Mouse (Mus musculus) midbrain, embryonic 15.5 days (tissue): ENCODE measurements around the gene Kctd13. TPM values are rescaled to one million over a fixed set of nuclear protein-coding genes. Genes with fewer than 3 reads are reported as not detected.
"Not testable (repeated sequence)": the region's sequence is repeated elsewhere in the genome, so short reads cannot be mapped to it uniquely, and the experiment has no call there.

ENCODE experiments used
- ATAC-seq: fragments of 200-750 bp; cut with Nextera tagmentation; replicated peaks from 2 replicates; pipeline ENCODE4 v1.8.0; 2017; ENCODE audit warnings: moderate TSS enrichment
- H3K27ac ChIP-seq: fragments of 300-500 bp; sonication (generic); 2 replicates; pipeline ENCODE4 v1.5.1; 2015; ENCODE audit warnings: mild to moderate bottlenecking, inconsistent platforms
- H3K27me3 ChIP-seq: fragments of 300-500 bp; sonication (generic); replicated peaks from 2 replicates; pipeline ENCODE4 v1.6.1; 2015; ENCODE audit warnings: inconsistent platforms
- H3K36me3 ChIP-seq: fragments of 300-500 bp; sonication (generic); replicated peaks from 2 replicates; pipeline ENCODE4 v1.6.1; 2015; ENCODE audit warnings: inconsistent platforms
- H3K4me1 ChIP-seq: fragments of 300-500 bp; sonication (generic); 2 replicates; pipeline ENCODE4 v1.6.1; 2015; ENCODE audit warnings: inconsistent platforms
- H3K4me2 ChIP-seq: fragments of 300-500 bp; sonication (generic); 2 replicates; pipeline ENCODE4 v1.6.1; 2015; ENCODE audit warnings: inconsistent platforms, mild to moderate bottlenecking, moderate library complexity
- H3K4me3 ChIP-seq: fragments of 300-500 bp; sonication (generic); 2 replicates; pipeline ENCODE4 v1.5.1; 2015; ENCODE audit warnings: mild to moderate bottlenecking, inconsistent platforms
- H3K9ac ChIP-seq: fragments of 300-500 bp; sonication (generic); 2 replicates; pipeline ENCODE4 v1.6.1; 2015; ENCODE audit warnings: mild to moderate bottlenecking, inconsistent platforms
- H3K9me3 ChIP-seq: fragments of 300-500 bp; sonication (generic); 2 replicates; pipeline ENCODE4 v1.6.1; 2016; ENCODE audit warnings: inconsistent platforms
- WGBS: fragments of 180-500 bp; shearing (Covaris S2); methylation state at CpG from one replicate; pipeline ENCODE4 v1.1.7; 2015; ENCODE audit warnings: mixed read lengths; 5-methylcytosine and 5-hydroxymethylcytosine counted together
- polyA plus RNA-seq: library from polyadenylated mRNA; unstranded; fragments of >200 nt; fragmentation: Nextera tagmentation; extraction: Ambion mirVana; gene quantifications from 2 replicates; pipeline ENCODE4 v1.2.1, GENCODE M21; 2015

Kctd13 gene
- polyA plus RNA-seq = 133 and 136 TPM in 2 replicates

DNA sequence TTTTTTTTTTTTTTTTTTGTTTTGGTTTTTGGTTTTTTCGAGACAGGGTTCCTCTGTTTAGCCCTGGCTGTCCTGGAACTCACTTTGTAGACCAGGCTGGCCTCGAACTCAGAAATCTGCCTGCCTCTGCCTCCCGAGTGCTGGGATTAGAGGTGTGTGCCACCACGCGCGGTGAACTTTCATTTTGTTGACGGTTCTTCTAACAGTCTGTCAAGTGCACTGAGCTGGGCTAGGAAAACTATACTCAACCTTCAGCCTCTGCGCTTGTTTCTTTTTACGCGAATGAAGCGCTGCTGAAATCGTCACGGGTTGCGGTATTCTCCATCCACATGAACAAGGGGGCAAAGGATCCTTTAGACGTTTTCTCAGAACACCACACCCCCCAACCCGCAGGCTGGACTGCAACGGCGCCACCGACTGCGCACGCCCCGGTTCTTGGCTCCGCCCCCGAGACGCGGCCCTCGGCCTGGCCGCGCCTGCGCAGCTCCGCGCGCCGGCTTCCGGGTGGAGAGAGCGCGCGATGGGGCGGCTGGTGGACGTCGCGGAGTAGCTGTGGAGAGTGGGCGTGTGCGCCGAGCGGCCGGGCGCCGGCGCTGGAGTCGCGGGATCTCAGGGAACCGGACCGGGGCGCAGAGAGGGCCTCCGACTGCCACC, at the start of gene Kctd13:
Gene Kctd13, plus strand, starts transcription at position 496 of the 654 bp plus-strand sequence.
- Histone ChIP-seq H3K4me3 (peak within 1 kb of the TSS; percentile 98), H3K36me3 (no peaks in the 10 kb centered on the region), H3K4me2 (peak within 1 kb of the TSS; percentile 94), H3K9me3 (no peaks in the 10 kb centered on the region), H3K9ac (peak within 1 kb of the TSS; percentile 88), H3K27me3 (no peaks in the 10 kb centered on the region), H3K27ac (peak within 1 kb of the TSS; percentile 86), H3K4me1 (peaks cover 13% of the 10 kb centered on the region)
- WGBS = 3% methylated on average over 56 of the region's 56 CpGs
- ATAC-seq = peak; percentile 96

DNA sequence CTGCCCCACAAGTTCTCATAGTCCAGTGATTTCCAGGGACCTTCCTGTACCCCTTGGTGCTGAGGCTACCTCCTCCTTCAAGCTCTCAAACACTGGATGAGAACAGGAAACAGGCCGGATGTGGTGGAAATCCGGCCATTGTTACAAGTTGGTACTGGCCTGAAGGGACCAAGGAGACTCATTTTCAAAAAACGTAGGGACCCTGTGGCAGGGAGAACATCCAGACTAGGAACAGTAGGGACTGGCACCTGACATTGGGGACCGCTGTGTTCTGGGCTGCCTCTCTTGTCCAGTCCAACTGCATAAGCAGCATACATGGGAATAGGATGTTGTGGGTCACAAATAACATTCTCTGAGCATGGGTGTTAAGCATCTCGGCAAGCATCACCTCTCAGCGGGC, 47.6 kb upstream of the Kctd13 start:
- ATAC-seq = no peak
- H3K27ac ChIP-seq = peak overlapping the region; percentile 40; the same call in 1 of the 2 replicates
- peaks cover 42% of the 10 kb centered on the region for H3K4me1 ChIP-seq
- peak overlapping the region; percentile 99 for H3K4me2 ChIP-seq
- no peaks in the 10 kb centered on the region for H3K27me3 ChIP-seq
- H3K9ac ChIP-seq = peak overlapping the region; percentile 33
- WGBS = 84% methylated on average over 6 of the region's 6 CpGs
- peak overlapping the region; percentile 74 for H3K4me3 ChIP-seq
- H3K9me3 ChIP-seq = no peaks in the 10 kb centered on the region
- peaks cover 45% of the 10 kb centered on the region for H3K36me3 ChIP-seq

DNA sequence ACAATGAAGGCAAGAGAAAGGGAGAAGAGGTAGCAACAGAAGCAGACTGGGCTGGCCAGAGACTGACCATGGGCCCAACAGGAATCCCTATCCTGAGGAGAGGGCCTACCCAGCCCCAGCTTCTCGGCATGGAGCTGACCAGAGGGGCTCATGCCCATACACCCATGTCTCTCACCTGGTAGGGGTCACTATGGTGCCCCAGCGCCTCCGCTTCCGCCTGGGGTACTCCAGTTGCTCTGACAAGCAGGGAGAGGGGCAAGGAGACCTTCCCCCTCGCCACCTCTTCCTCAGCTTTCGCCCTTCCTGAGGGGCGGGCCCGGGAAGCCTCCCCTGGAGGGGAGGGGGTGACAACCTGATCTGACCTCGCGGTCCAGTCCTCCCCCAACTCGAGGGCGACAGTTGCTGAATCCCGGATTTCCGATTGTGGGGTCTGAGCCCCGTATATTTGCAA, 44.9 kb upstream of the Kctd13 start:
- peak; percentile 1; the same call in 1 of the 2 replicates for ATAC-seq
- peak overlapping the region; percentile 99 for H3K4me2 ChIP-seq
- H3K4me3 ChIP-seq = peak overlapping the region; percentile 74
- H3K36me3 ChIP-seq = peaks cover 18% of the 10 kb centered on the region
- peak overlapping the region; percentile 85 for H3K9ac ChIP-seq
- no peaks in the 10 kb centered on the region for H3K27me3 ChIP-seq
- H3K9me3 ChIP-seq = no peaks in the 10 kb centered on the region
- H3K4me1 ChIP-seq = peaks cover 42% of the 10 kb centered on the region
- H3K27ac ChIP-seq = peak overlapping the region; percentile 93
- WGBS = 0% methylated on average over 15 of the region's 15 CpGs

DNA sequence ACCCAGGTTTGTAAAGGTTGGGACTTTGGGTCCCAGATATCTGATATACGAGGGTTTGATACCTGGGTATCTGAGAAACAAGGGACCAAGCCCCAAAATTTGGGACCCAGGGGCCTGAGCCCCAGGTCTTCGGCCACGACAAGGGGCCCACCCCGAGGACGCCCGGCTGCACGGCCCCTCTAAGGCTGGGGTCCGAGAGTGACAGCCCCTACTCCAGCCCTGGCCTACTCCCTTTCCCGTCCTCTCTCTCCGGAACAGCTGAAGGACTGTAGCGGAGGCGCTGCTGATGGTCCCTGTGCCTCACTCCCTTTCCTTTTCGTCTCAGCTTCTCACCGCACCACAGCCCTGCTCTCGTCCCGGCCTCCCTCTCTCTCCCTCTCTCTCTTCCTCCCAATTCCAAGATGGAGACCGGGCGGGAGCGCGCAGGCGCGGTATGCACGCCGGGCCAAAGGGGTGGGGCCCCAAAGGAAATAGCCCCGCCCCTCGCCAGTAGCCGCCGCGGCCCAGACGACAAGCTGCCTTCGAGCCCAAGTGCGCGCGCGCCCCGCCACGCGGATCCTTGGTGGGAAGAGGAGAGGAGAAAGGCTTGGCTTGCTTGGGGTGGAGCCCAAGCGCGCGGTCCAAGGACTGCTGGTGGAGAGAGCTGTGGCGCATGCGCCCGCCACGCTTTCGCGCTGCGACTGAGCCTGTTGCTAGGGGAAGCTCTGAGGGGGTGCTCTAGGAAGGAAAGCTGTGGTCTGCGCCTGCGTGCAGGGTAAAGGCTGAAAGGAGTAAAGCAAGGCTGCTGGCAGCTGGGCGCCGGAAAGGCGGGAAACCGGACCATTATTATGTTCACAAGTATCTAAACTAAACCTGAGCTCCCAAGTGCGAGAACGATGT, 44.2 kb upstream of the Kctd13 start, which contains the start of gene Taok2:
Gene Taok2, minus strand, starts transcription at position 418 of the 879 bp plus-strand sequence.
- Histone ChIP-seq H3K36me3 (peaks cover 11% of the 10 kb centered on the region), H3K4me2 (peak within 1 kb of the TSS; percentile 99), H3K27me3 (no peaks in the 10 kb centered on the region), H3K4me1 (peaks cover 42% of the 10 kb centered on the region), H3K9me3 (no peaks in the 10 kb centered on the region), H3K9ac (peak within 1 kb of the TSS; percentile 85), H3K4me3 (peak within 1 kb of the TSS; percentile 74), H3K27ac (peak within 1 kb of the TSS; percentile 93)
- ATAC-seq = peak; percentile 97
- under 1% methylated on average over 56 of the region's 56 CpGs for WGBS

DNA sequence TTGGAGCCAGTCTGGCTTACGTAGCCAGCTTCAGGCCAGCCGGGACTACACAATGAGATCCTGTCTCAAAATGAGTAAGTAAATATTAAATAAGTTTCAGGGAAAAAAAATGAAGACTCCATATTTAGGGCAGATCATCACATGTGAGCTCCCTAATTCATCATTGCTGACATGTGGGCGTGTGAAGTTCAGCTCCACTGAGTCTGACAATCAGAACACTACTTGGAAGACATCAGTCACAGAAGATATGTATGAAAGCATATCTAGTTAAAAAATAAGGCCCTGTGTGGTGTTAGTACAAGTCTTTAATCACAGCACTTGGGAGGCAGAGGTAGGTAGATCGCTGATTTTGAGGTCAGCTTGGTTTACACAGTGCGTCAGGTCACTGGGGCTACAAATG, 41.4 kb upstream of the Kctd13 start:
- no peak overlapping the region for H3K9ac ChIP-seq
- no peaks in the 10 kb centered on the region for H3K36me3 ChIP-seq
- ATAC-seq = no peak
- H3K4me1 ChIP-seq = peaks cover 19% of the 10 kb centered on the region
- no peak overlapping the region for H3K4me3 ChIP-seq
- H3K27me3 ChIP-seq = no peaks in the 10 kb centered on the region
- no peak overlapping the region for H3K4me2 ChIP-seq
- H3K27ac ChIP-seq = no peak overlapping the region
- no peaks in the 10 kb centered on the region for H3K9me3 ChIP-seq
- 92% methylated on average over 5 of the region's 5 CpGs for WGBS

DNA sequence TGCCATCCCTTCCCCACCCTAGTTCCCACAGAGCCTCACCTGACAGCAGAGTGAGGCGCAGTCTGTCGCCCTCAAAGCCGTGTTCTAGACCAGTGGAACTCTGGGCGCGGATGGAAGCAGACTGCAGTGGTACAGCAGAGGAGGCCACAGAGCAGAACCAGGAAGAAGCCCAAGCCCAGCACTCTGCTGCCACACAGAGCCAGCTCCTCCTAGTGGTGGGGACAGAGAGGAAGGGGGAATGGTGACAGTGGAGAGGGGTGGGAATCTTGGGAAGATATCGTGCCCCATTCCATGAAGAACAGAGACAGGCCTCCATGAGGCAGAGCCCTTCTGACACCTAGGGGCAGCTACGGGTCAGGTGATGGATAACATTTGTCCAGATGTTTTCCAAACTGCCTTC, 39.8 kb upstream of the Kctd13 start:
- 55% methylated on average over 7 of the region's 7 CpGs for WGBS

DNA sequence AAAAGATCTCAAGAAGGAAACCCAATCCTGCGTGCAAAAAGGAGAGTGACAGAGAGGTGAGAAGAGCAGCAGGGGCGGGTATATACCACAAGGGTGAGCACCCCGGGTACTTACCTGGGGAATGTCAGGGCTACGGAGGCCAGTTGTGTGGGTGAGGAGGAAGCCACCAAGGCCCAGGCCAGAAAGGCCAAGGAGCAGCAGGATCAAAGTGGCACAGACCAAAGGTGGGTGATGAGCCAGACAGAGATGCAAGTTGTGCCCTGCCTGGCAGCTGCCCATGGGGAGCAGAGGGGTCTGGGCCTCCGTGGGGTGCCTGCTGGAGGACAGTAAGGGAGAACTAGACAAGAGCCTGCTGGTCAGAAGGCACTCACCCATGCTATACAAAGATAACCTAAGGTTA, 31.8 kb upstream of the Kctd13 start:
- H3K9ac ChIP-seq = peak overlapping the region; percentile 75; the same call in 1 of the 2 replicates
- no peak for ATAC-seq
- no peaks in the 10 kb centered on the region for H3K36me3 ChIP-seq
- 0 out of 2 replicates have a peak overlapping the region, but pooled peaks have one; percentile 61 for H3K4me3 ChIP-seq
- H3K27me3 ChIP-seq = no peaks in the 10 kb centered on the region
- 95% methylated on average over 5 of the region's 5 CpGs for WGBS
- peak overlapping the region; percentile 65 for H3K4me2 ChIP-seq
- H3K4me1 ChIP-seq = peaks cover 16% of the 10 kb centered on the region
- no peaks in the 10 kb centered on the region for H3K9me3 ChIP-seq
- no peak overlapping the region for H3K27ac ChIP-seq

More for the DNA sequence above, 39.8 kb upstream of the Kctd13 start:
- no peak for ATAC-seq
- Histone ChIP-seq H3K4me1 (peaks cover 4% of the 10 kb centered on the region; the same call in 1 of the 2 replicates), H3K4me3 (no peak overlapping the region), H3K9ac (no peak overlapping the region), H3K9me3 (no peaks in the 10 kb centered on the region), H3K27ac (no peak overlapping the region), H3K4me2 (no peak overlapping the region), H3K36me3 (no peaks in the 10 kb centered on the region), H3K27me3 (no peaks in the 10 kb centered on the region)

DNA sequence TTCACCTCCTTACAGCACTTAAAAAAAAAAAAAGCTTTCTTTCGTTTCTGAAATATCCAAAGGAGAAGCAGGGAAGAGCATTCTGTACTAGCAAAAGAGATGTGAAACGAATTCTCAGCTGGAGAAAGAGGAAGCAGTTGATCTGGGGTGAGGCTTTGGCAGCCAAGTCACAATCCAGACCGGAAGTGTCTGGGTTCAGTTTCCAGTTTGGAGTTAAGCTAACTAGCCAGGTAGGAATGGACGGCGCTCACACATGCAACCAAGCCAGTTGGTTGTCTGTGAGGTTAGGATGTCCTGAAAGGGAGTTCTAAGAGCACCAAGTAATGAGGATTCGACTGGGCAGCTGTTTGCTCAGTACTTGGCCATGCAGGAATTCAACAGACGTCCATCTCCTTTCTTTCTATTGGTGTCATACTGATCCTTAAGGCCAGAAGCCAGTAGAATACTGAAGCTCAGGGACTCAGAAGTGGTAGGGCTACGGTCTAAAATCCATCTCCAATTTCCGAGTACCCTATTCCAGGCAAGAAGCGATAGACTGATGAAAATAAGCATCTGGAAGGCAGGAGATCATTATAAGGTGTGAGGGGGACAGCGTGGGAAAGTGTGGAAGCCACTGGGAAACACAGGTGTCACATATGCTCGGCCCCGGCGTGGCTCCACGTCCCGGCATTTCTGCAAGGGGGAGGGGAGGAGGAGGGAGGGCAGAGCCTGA, 31.1 kb upstream of the Kctd13 start:
- H3K9me3 ChIP-seq = no peaks in the 10 kb centered on the region
- peak; percentile 40 for ATAC-seq
- no peaks in the 10 kb centered on the region for H3K27me3 ChIP-seq
- 25% methylated on average over 15 of the region's 16 CpGs for WGBS
- H3K9ac ChIP-seq = peak overlapping the region; percentile 75
- peak overlapping the region; percentile 91 for H3K27ac ChIP-seq
- H3K36me3 ChIP-seq = no peaks in the 10 kb centered on the region
- H3K4me3 ChIP-seq = peak overlapping the region; percentile 61
- peaks cover 16% of the 10 kb centered on the region for H3K4me1 ChIP-seq
- H3K4me2 ChIP-seq = peak overlapping the region; percentile 65

DNA sequence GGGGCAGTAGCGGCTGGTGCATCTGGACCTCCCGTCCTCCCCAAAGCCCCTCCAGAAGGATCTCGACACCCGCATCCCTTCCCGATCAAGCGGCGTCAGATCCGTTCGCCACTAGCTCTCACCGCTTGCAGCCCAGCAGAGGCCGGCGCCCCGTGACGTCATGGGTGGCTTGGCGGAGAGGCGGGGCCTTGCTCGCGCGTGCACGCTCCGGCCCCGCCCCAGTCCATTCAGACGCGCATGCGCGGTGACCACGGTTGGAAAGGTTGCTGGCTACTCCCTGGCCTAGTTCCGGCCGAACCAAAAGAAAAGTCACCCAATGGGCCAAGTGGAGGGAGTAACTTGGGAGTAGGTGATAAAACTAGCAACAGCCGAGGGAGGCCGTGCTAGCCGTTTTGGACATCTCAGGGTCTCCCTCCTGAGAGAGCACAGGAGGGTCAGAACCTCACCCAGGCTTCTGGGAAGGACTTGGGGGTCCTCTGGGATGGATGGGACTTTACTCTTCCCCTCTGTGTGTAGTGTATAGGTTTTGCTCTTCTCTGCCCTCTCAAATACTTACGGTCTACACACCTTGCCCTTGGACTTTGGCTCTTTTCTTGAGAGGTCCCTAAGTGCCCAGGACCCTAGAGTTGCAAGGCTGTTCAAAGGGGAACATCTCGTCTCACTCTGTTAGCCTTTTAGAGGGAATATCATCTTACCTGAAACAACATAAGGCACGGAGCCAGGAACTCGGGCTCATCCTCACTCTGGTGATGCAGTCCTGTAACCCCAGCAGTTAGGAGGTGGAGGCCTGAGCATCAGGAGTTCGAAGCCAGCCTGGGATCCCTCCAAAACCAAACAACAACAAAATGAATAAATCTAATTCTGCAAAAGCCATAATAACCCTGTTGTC, 30.3 kb upstream of the Kctd13 start:
- ATAC-seq = peak; percentile 94
- H3K9me3 ChIP-seq = no peaks in the 10 kb centered on the region
- peak overlapping the region; percentile 91 for H3K27ac ChIP-seq
- H3K36me3 ChIP-seq = no peaks in the 10 kb centered on the region
- H3K4me2 ChIP-seq = peak overlapping the region; percentile 65
- peak overlapping the region; percentile 75 for H3K9ac ChIP-seq
- H3K4me3 ChIP-seq = peak overlapping the region; percentile 61
- 12% methylated on average over 37 of the region's 37 CpGs for WGBS
- H3K4me1 ChIP-seq = peaks cover 16% of the 10 kb centered on the region
- no peaks in the 10 kb centered on the region for H3K27me3 ChIP-seq

DNA sequence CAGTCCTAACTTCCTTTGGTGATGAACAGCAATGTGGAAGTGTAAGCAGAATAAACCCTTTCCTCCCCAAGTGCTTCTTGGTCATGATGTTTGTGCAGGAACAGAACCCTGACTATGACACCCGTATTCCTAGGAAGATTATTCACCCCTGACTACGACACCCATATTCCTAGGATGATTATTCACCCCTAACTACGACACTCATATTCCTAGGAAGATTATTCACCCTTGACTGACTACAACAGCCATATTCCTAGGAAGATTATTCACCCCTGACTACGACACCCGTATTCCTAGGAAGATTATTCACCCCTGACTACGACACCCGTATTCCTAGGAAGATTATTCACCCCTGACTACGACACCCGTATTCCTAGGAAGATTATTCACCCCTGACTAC, 28.9 kb upstream of the Kctd13 start:
- not testable (repeated sequence) for H3K9ac ChIP-seq, H3K4me3 ChIP-seq, H3K27me3 ChIP-seq, H3K9me3 ChIP-seq, H3K27ac ChIP-seq, H3K4me2 ChIP-seq, H3K36me3 ChIP-seq, ATAC-seq
- WGBS = 91% methylated on average over 7 of the region's 9 CpGs
- H3K4me1 ChIP-seq = peaks cover 16% of the 10 kb centered on the region

DNA sequence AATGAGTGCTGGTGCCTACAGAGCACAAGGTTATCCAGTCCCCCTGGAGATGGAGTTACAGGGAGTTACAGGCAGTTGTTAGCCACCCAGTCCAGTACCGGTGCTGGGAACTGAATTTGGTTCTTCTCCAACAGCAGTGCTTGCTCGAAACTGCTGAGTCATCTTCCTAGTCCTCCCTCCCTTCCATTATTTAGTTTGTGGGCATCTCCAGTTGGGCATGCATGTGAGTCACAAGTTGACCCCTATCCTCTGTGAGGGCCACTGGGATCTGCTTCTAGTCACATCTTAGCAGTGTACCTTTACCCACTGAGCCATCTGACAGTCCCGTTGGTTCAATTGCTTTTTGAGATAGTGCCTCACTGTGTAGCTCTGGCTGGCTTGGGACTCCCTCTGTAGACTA, 23.1 kb upstream of the Kctd13 start:
- no peak for ATAC-seq
- WGBS = 81% methylated on average over 3 of the region's 3 CpGs
- Histone ChIP-seq H3K9ac (no peak overlapping the region), H3K36me3 (no peaks in the 10 kb centered on the region), H3K4me2 (no peak overlapping the region), H3K4me1 (no peaks in the 10 kb centered on the region), H3K4me3 (no peak overlapping the region), H3K27me3 (no peaks in the 10 kb centered on the region), H3K27ac (no peak overlapping the region), H3K9me3 (no peaks in the 10 kb centered on the region)
